Mouse (Mus musculus) stomach, postnatal 0 days (tissue): ENCODE measurements around the gene Trpm5. TPM values are rescaled to one million over a fixed set of nuclear protein-coding genes. Genes with fewer than 3 reads are reported as not detected.

Source experiments
- ATAC-seq: fragments of 200-750 bp; cut with Nextera tagmentation; 2 replicates; pipeline ENCODE4 v1.8.0; 2017; ENCODE audit not compliant: low FRiP score, low TSS enrichment
- DNase-seq: peaks from one replicate; pipeline ENCODE4 v3.0.0-alpha.2; 2016; ENCODE audit warnings: low spot score
- H3K27ac ChIP-seq: fragments of 300-500 bp; sonication (generic); replicated peaks from 2 replicates; pipeline ENCODE4 v1.5.1; 2014; ENCODE audit warnings: mild to moderate bottlenecking, control low read depth
- H3K27me3 ChIP-seq: fragments of 300-500 bp; sonication (generic); 2 replicates; pipeline ENCODE4 v1.6.1; 2014; ENCODE audit warnings: low read length; ENCODE audit not compliant: control insufficient read depth, insufficient read depth
- H3K36me3 ChIP-seq: fragments of 300-500 bp; sonication (generic); 2 replicates; pipeline ENCODE4 v1.6.1; 2014; ENCODE audit warnings: low read length, mixed read lengths; ENCODE audit not compliant: control insufficient read depth, insufficient read depth
- H3K4me1 ChIP-seq: fragments of 300-500 bp; sonication (generic); replicated peaks from 2 replicates; pipeline ENCODE4 v1.6.1; 2014; ENCODE audit warnings: antibody characterized with exemption; ENCODE audit not compliant: control insufficient read depth, insufficient read depth
- H3K4me2 ChIP-seq: fragments of 300-500 bp; sonication (generic); replicated peaks from 2 replicates; pipeline ENCODE4 v1.6.1; 2014; ENCODE audit warnings: low read depth, mild to moderate bottlenecking, control low read depth, moderate library complexity
- H3K4me3 ChIP-seq: fragments of 300-500 bp; sonication (generic); 2 replicates; pipeline ENCODE4 v1.5.1; 2014; ENCODE audit warnings: low read depth, low read length, control low read depth
- H3K9ac ChIP-seq: fragments of 300-500 bp; sonication (generic); 2 replicates; pipeline ENCODE4 v1.6.1; 2014; ENCODE audit warnings: mild to moderate bottlenecking, low read length, control low read depth, mixed read lengths
- H3K9me3 ChIP-seq: fragments of 300-500 bp; sonication (generic); 2 replicates; pipeline ENCODE4 v1.6.1; 2016; ENCODE audit warnings: low read length; ENCODE audit not compliant: control insufficient read depth
- CTCF ChIP-seq: IDR thresholded peaks from 2 replicates; pipeline ENCODE4 v1.5.1; 2016; ENCODE audit warnings: antibody characterized with exemption, low read depth, mild to moderate bottlenecking, moderate library complexity
- EP300 ChIP-seq: optimal IDR thresholded peaks from 2 replicates; pipeline ENCODE3; 2016; ENCODE audit warnings: antibody characterized with exemption
- WGBS: fragments of 180-500 bp; shearing (Covaris S2); extraction: QIAGEN DNeasy Blood & Tissue Kit; methylation state at CpG from one replicate; pipeline ENCODE4 v1.1.7; 2014; 5-methylcytosine and 5-hydroxymethylcytosine counted together
- polyA plus RNA-seq: library from polyadenylated mRNA; unstranded; fragments of >200 nt; fragmentation: Nextera tagmentation; extraction: Ambion mirVana; gene quantifications from 2 replicates; pipeline ENCODE4 v1.2.1, GENCODE M21; 2015

Gene Trpm5
- polyA plus RNA-seq, 1 experiment from 2014 or later, result 2.0 TPM

- no peaks in the 10 kb centered on the region for H3K27me3 ChIP-seq
- peak overlapping the region; percentile 30; the same call in 1 of the 2 replicates for H3K27ac ChIP-seq
- no peak overlapping the region for H3K4me3 ChIP-seq
- WGBS, result 63% methylated on average over 5 of the region's 5 CpGs
- H3K9me3 ChIP-seq, result no peaks in the 10 kb centered on the region
- H3K9ac ChIP-seq, result no peak overlapping the region
- H3K36me3 ChIP-seq, result no peaks in the 10 kb centered on the region; the same call in 1 of the 2 replicates
- DNase-seq (no peak), ATAC-seq (no peak)
- no peak overlapping the region for H3K4me2 ChIP-seq
- TF ChIP-seq CTCF, result no peak
- H3K4me1 ChIP-seq, result peaks cover 34% of the 10 kb centered on the region
Observed at GRCm38 (mm10) chr7:143057023-143057422, 37.4 kb downstream of the Trpm5 start.

GRCm38 (mm10) chr7:143055499-143056186 lies 38.8 kb downstream of the Trpm5 start:
- no peaks in the 10 kb centered on the region for H3K27me3 ChIP-seq
- H3K9me3 ChIP-seq, result no peaks in the 10 kb centered on the region
- DNase-seq, result no peak
- peaks cover 34% of the 10 kb centered on the region for H3K4me1 ChIP-seq
- H3K9ac ChIP-seq, result peak overlapping the region; percentile 35
- WGBS, result 61% methylated on average over 11 of the region's 11 CpGs
- H3K4me2 ChIP-seq, result peak overlapping the region; percentile 92
- ATAC-seq, result no peak
- no peaks in the 10 kb centered on the region; the same call in 1 of the 2 replicates for H3K36me3 ChIP-seq
- H3K4me3 ChIP-seq, result peak overlapping the region; percentile 98
- TF ChIP-seq CTCF (no peak), EP300 (no peak)
- H3K27ac ChIP-seq, result 0 out of 2 replicates have a peak overlapping the region, but pooled peaks have one; percentile 8

GRCm38 (mm10) chr7:143055001-143055400 lies 39.4 kb downstream of the Trpm5 start:
- peak overlapping the region; percentile 96 for H3K9ac ChIP-seq
- no peak overlapping the region; the same call in 1 of the 2 replicates for H3K27ac ChIP-seq
- H3K27me3 ChIP-seq, result no peaks in the 10 kb centered on the region
- H3K4me2 ChIP-seq, result peak overlapping the region; percentile 92
- ATAC-seq, result no peak
- DNase-seq, result no peak
- no peaks in the 10 kb centered on the region for H3K9me3 ChIP-seq
- H3K36me3 ChIP-seq, result no peaks in the 10 kb centered on the region; the same call in 1 of the 2 replicates
- H3K4me3 ChIP-seq, result peak overlapping the region; percentile 98
- WGBS, result 54% methylated on average over 3 of the region's 3 CpGs
- TF ChIP-seq EP300 (no peak), CTCF (no peak)
- H3K4me1 ChIP-seq, result peaks cover 34% of the 10 kb centered on the region

- TF ChIP-seq EP300, result no peak
- 25% methylated on average over 3 of the region's 3 CpGs for WGBS
- DNase-seq (peak; percentile 12), ATAC-seq (no peak)
- peak overlapping the region; percentile 96 for H3K9ac ChIP-seq
- H3K4me1 ChIP-seq, result peaks cover 34% of the 10 kb centered on the region
- no peaks in the 10 kb centered on the region; the same call in 1 of the 2 replicates for H3K36me3 ChIP-seq
- H3K9me3 ChIP-seq, result no peaks in the 10 kb centered on the region
- H3K4me2 ChIP-seq, result peak overlapping the region; percentile 92
- peak overlapping the region; percentile 98 for H3K4me3 ChIP-seq
- H3K27ac ChIP-seq, result no peak overlapping the region; the same call in 1 of the 2 replicates
- H3K27me3 ChIP-seq, result no peaks in the 10 kb centered on the region
Observed at GRCm38 (mm10) chr7:143054612-143054965, 39.9 kb downstream of the Trpm5 start.

- no peaks in the 10 kb centered on the region; the same call in 1 of the 2 replicates for H3K36me3 ChIP-seq
- H3K9ac ChIP-seq, result peak overlapping the region; percentile 96
- DNase-seq, result peak; percentile 20
- no peak for ATAC-seq
- 15% methylated on average over 11 of the region's 11 CpGs for WGBS
- H3K9me3 ChIP-seq, result no peaks in the 10 kb centered on the region
- H3K27me3 ChIP-seq, result no peaks in the 10 kb centered on the region
- peak overlapping the region; percentile 96 for H3K27ac ChIP-seq
- H3K4me1 ChIP-seq, result peaks cover 34% of the 10 kb centered on the region
- H3K4me3 ChIP-seq, result peak overlapping the region; percentile 98
- TF ChIP-seq CTCF, result no peak
- TF ChIP-seq EP300, result no peak
- H3K4me2 ChIP-seq, result peak overlapping the region; percentile 92
Observed at GRCm38 (mm10) chr7:143053961-143054611, 40.4 kb downstream of the Trpm5 start.
